Mouse (Mus musculus): ENCODE results near the gene Camta1.

The Camta1 gene

GRCm38 (mm10) chr4:151520103-151520502, 341.6 kb downstream of the Camta1 start:
- no peak for ATAC-seq (ENCODE audit: low TSS enrichment)

- no peak for ATAC-seq (ENCODE audit: low TSS enrichment)
Measured at GRCm38 (mm10) chr4:151519011-151519410, 342.7 kb downstream of the Camta1 start.

GRCm38 (mm10) chr4:151516998-151517799, 344.5 kb downstream of the Camta1 start:
- ATAC-seq (ENCODE audit: low TSS enrichment): no peak

GRCm38 (mm10) chr4:151515316-151515715, 346.4 kb downstream of the Camta1 start:
- ATAC-seq (ENCODE audit: low TSS enrichment): no peak

GRCm38 (mm10) chr4:151511092-151511491, 350.6 kb downstream of the Camta1 start:
- ATAC-seq (ENCODE audit: low TSS enrichment): no peak

- ATAC-seq (ENCODE audit: low TSS enrichment): no peak
Measured at GRCm38 (mm10) chr4:151510417-151510816, 351.3 kb downstream of the Camta1 start.

GRCm38 (mm10) chr4:151506701-151507100, 355.0 kb downstream of the Camta1 start:
- peak; percentile 64; the same call in 1 of the 2 replicates for ATAC-seq (ENCODE audit: low TSS enrichment)

GRCm38 (mm10) chr4:151498481-151499276, 363.0 kb downstream of the Camta1 start:
- ATAC-seq (ENCODE audit: low TSS enrichment): no peak

GRCm38 (mm10) chr4:151496581-151496980, 365.1 kb downstream of the Camta1 start:
- no peak for ATAC-seq (ENCODE audit: low TSS enrichment)

- no peak for ATAC-seq (ENCODE audit: low TSS enrichment)
Measured at GRCm38 (mm10) chr4:151495276-151495882, 366.3 kb downstream of the Camta1 start.

- ATAC-seq (ENCODE audit: low TSS enrichment): no peak
Measured at GRCm38 (mm10) chr4:151492786-151493185, 368.9 kb downstream of the Camta1 start.

- ATAC-seq (ENCODE audit: low TSS enrichment): no peak
Measured at GRCm38 (mm10) chr4:151483977-151484313, 377.7 kb downstream of the Camta1 start.

- peak; percentile 87 for ATAC-seq (ENCODE audit: low TSS enrichment)
Measured at GRCm38 (mm10) chr4:151483299-151483976, 378.2 kb downstream of the Camta1 start.

- ATAC-seq (ENCODE audit: low TSS enrichment): no peak
Measured at GRCm38 (mm10) chr4:151480928-151481327, 380.7 kb downstream of the Camta1 start.

- ATAC-seq (ENCODE audit: low TSS enrichment): no peak
Measured at GRCm38 (mm10) chr4:151477950-151478349, 383.7 kb downstream of the Camta1 start.

- ATAC-seq (ENCODE audit: low TSS enrichment): no peak
Measured at GRCm38 (mm10) chr4:151474895-151475470, 386.7 kb downstream of the Camta1 start.

GRCm38 (mm10) chr4:151471886-151472285, 389.8 kb downstream of the Camta1 start:
- ATAC-seq (ENCODE audit: low TSS enrichment): peak; percentile 44; the same call in 1 of the 2 replicates

- no peak for ATAC-seq (ENCODE audit: low TSS enrichment)
Measured at GRCm38 (mm10) chr4:151468381-151468780, 393.3 kb downstream of the Camta1 start.

- ATAC-seq (ENCODE audit: low TSS enrichment): no peak
Measured at GRCm38 (mm10) chr4:151458686-151459085, 403.0 kb downstream of the Camta1 start.

- ATAC-seq (ENCODE audit: low TSS enrichment): no peak
Measured at GRCm38 (mm10) chr4:151454611-151455010, 407.1 kb downstream of the Camta1 start.

- ATAC-seq (ENCODE audit: low TSS enrichment): no peak
Measured at GRCm38 (mm10) chr4:151454065-151454464, 407.6 kb downstream of the Camta1 start.

GRCm38 (mm10) chr4:151451885-151452284, 409.8 kb downstream of the Camta1 start:
- no peak for ATAC-seq (ENCODE audit: low TSS enrichment)

Data from frontal cortex, adult (tissue).